Mouse (Mus musculus): Measurements from ENCODE around the gene Pakap.
"Not testable (repeated sequence)": the region's sequence is repeated elsewhere in the genome, so short reads cannot be mapped to it uniquely, and the experiment has no call there.

Pakap gene

DNA sequence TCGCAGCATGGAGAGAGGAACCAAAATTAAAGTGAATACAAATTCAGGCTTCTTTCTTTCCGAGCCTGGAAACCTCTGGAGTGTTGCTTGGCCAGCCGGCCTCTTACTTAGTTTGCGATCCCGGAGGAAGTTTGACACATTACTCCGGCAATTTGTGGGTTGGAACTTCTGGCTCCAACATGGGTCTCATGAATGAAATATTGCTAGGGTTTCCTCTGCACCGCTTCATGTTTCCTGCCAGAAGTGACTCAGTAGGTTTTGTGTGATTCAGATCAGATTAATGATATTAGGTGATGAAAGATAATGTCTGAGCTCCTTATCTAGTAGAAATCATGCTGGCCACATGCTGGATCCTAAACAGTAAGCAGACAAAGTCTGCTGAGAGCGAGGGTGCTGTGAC is 293.9 kb downstream of the Pakap start:
- no peak for DNase-seq (ENCODE audit: low read depth in 1 of 2, low spot score in 2 of 2)

DNA sequence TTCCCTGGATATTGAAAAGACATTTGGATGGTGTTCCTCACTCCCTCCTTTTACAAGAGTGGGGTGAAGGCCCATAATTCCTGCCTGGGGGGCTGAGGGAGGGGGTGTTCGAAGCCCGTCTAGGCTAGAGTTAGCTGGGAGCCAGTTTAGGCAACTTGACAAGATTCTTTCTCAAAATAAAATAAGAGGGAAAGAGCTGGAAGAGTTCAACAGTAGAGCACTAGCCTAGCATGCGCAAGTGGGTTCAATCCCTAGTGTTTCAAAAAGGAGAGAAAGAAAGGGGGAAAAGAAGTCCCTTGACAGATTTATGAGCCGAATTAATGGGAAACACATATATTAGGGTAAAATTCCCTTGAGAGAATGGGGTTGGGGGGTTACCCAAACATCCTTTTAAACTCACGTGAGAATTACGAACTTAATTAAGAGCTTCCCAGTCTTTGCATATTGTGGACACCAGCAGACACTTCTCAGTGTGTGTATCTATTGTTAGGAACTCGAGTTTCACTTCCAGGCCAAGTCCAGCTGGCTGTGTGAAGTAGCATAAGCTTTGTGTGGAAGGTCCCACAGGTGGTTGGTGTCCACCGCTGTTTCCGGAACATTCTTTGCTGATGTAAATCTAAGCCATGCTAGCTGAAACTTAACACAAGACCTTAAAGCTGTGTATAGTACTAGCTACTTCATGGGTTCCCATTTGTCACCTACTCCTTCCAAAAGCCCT is 294.4 kb downstream of the Pakap start:
- no peak for DNase-seq (ENCODE audit: low read depth in 1 of 2, low spot score in 2 of 2)

DNA sequence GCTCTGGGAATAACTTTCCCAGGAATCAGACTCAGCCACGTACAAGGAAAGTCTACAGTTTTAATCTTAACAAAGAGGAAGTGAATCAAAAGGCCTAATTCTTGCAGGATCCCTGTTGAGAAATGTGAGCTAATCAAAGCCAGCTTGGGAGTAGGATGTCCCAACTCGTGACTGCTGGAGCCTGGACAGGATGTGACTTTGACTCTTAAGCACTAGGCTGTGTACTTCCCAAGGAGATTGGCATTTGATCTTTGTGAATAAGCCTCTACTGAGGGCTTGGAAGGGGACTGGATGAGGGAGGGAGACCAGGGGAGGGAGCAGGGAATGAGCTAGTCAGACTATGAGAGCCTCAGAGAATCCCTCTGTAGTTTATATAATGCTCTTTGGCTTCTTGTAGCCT is 298.1 kb downstream of the Pakap start:
- DNase-seq (ENCODE audit: low read depth in 1 of 2, low spot score in 2 of 2), result no peak

DNA sequence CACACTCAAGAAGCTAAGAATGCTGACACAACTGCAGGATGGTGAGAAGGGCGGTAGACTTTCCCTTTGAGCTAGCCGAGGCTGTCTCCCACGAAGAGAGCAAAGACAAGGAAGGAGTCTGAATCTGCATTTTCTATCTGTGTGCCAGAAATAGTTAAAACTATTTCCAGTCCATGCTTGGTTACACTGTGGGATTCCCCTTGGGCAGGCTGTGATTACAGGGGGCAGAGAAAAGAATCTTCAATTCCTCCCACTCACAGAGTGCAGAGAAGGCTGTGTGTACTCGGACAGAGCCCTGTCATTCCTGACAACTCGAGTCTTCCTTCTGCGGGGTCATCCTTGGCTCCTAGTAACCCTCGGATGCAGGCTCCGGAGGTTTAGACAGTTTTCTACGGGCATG is 299.0 kb downstream of the Pakap start:
- no peak for DNase-seq (ENCODE audit: low read depth in 1 of 2, low spot score in 2 of 2)

DNA sequence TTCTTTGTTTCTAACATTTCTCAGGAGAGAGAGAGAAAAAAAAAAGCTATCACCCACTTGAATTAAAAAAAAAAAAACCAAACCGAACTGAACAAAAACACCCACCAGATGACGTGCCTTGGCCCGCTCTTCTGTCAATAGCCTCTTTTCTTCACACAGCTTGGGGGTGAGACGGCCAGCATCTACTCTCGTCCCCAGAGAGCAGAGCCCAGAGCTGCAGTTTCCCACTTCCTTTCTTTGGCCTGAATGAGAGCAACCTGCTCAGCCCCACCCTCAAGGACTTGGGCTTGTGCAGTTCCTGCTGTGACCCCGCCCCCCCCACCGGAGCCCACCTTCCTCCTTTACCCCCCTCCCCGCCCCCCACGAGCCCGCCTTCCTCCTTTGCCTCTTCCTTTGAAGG is 299.5 kb downstream of the Pakap start:
- no peak for DNase-seq (ENCODE audit: low read depth in 1 of 2, low spot score in 2 of 2)

DNA sequence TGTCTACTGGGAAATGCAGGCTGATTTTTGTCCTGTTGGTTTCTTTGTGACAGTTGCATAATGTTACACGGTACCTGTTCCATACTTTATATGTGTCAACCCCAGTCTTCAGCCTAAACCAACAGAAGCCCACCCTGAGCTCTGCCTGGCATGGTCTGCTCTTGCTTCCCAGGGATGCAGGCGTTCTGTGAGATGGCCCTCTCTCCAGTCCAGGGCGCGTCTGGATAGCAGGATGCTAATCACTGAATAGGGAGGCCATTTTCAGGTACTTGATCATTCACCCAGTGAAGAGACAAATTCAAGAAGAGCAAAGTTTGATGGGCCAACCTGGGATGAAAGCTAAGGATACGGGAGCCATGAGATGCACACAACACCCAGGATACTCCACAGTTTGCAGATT is 311.2 kb downstream of the Pakap start:
- no peak for DNase-seq (ENCODE audit: low read depth in 1 of 2, low spot score in 2 of 2)

DNA sequence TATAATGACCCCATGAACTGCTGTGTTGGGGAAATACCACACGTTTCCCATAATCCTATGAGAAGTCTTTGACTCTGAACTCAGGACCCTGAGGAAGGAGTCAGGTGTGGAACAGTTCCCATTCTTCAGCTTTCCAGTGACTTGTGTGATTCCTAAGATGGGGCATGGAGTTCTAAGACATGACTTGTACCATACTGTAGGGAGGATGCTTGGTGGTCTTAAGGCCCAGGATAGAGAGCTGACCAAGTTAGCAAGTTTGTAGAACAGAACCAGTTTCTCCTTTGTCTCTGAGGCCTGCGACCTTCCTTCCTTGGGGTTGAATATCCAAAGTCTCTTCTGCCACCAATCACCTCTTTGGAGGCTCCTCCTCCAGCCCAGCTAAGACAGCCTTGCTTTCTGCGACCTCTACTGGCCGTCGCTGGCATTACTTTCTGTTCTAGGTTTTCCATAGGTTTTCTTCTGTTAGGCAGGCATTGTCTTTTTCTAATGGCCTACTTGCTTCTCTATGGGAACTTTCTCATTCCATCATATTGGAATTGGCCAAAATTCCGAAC is 311.9 kb downstream of the Pakap start:
- peak in 1 of 2 experiments; percentile 39 for DNase-seq (ENCODE audit: low read depth in 1 of 2, low spot score in 2 of 2)

DNA sequence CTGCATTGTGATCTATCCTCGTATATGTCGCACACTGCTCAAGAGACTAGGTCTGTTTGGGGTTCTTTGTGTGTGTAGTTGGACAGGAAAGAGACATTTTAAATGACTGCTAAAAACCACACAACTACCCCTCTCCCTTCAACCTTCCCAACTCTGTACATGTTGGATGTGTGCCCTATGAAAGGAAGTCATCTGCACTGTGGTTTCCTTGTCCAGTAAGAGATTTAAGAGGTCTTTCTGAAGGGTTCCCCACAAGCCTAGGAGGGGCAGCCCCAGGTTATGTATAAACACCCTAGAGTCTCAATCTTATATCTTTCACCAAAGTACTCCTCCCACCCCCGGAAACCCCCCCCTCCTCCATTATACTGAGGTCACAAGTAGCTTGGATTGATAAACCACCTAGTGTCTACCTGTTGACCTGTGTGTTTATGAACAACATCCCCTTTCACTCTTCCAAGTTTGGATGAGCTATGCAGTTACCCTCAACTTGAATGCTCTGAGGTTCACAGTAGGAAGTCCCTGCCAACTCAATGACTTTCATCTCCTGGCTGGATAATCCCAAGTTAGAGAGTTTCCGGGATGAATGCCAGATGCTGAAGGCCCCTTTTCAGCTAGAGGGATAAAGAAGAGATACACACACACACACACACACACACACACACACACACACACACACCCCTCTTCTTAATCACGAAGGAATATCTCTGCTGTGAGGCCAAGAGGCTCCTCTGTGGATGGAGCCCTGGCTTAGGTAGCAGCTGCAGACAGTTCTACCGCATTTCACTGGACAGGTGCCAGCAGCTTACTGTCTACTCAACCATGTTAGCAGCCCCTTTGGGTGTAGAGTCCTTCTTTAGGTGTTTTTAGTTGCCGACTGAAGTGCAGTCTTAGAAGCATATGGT is 315.8 kb downstream of the Pakap start:
- no peak for DNase-seq (ENCODE audit: low read depth in 1 of 2, low spot score in 2 of 2)

DNA sequence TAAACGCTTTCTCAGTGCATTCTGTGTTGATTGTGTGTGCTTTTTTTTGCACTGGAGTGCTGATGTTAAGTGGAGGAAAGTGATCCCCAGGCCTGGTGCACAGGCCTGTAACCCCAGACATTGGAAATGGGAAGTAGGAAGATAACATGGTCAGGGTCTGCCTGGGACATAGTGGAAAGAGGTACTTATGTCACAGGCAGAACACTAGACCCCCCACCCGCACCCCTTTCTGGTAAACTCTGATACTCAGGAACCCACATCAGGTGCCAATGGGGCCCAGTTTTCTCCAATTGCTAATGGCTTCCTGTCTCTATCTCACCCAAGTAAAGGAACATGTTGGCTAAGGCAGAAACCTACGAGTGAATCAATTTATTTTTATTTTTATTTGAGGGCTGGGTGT is 316.5 kb downstream of the Pakap start:
- no peak for DNase-seq (ENCODE audit: low read depth in 1 of 2, low spot score in 2 of 2)

DNA sequence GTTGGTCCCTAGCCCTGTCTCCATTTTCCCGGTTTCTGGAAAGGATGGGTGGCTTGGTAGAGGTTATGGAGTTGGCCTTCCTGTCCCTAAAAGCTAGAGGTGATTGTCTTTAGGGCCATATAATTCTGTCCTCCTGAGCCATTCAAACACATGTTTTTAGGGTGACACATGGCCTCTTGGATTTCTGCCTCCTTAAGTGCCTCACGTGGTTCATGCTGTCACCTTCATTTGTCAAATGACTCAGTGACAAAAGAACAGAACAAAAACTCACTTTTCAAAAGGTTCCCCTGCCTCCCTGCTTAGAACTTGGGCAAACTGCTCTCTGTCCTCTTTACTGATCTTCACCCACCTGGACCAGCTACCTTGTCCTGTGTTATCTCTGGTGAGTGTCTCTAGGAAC is 317.2 kb downstream of the Pakap start:
- no peak for DNase-seq (ENCODE audit: low read depth in 1 of 2, low spot score in 2 of 2)

DNA sequence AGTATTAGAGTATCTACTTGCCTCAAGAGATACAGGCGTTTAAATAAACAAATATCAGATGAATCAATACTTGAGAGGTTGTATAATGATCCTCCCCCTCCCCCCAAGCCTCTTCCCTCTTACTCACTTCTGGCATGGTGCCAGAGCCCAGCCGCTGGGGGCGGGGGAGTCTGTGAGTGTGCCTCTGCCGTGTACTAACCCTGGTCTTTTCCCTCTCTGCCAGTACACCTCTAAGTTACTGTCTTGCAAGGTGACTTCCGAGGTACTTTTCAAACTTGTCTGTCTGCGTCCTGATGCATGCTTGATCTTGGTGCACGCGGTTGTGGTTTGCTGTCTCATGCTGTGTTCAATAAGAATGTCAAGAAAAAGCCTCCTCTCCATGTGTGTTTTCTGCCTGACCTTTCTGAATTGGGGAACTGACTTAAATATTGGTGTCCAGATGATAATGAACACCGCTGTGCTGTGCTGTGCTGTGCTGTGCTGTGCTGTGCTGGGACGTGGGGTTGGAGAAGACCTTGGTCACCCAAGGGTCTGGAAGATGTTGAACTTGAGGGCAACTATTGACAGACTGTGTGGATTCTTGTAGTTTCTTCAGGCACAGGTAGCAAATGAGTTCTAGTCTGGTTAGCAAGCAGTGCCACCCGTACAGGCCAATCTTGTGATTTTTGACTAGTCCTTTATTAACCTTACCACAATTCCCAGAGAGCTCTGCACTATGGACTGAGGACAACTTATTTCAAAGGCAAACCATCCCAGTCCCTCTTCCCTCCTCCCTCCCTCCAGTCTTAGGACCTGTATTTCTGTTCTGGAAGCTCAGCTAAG is 318.3 kb downstream of the Pakap start:
- DNase-seq (ENCODE audit: low read depth in 1 of 2, low spot score in 2 of 2), result no peak

DNA sequence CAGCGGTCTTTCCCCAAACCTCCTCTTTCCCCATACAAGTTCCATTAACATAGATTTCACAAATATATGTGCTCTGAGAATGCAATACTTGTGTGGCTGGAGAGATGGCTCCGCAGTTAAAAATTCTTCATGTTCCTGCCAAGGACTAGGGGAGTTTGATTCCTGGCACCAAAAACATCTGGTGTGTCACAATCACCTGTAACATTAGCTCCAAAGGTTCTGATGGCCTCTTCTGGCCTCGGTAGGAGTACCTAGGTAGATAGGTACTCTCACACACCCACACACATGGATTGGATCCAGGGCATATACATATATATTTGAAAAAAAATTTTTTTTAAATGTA is 318.9 kb downstream of the Pakap start:
- no peak for DNase-seq (ENCODE audit: low read depth in 1 of 2, low spot score in 2 of 2)

DNA sequence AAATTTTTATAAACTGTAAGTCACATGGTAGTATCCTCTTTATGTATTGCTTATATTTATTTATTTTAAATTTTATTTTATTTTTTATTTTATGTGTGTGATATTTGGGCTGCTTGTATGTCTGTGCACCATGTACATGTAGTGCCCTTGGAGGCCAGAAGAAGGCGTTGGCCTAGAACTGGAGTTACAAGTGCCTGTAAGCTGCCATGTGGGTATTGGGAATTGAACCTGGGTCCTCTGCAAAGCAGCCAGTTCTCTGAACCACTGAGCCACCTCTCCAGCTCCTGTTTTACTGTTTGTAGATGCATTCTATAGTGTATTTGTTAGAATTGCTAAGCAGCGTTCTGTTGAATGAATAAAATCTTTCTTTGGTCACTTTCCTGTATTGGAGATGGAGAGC is 320.3 kb downstream of the Pakap start:
- no peak for DNase-seq (ENCODE audit: low read depth in 1 of 2, low spot score in 2 of 2)

DNA sequence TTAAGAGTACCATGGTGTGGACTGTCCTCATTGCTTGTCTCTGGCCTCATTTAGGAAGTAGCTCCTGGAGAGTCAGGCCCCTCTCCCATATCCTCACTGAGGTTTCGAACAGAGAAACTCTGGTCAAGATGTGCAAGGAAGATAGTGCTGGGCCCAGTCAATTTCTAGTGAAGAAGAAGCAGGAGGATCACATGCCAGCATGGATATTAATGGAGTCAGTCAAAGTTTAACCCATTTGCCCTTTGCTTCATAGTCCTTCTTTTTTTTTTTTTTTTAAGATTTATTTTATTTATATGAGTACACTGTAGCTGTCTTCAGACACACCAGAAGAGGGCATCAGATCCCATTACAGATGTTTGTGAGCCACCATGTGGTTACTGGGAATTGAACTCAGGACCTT is 321.0 kb downstream of the Pakap start:
- DNase-seq (ENCODE audit: low read depth in 1 of 2, low spot score in 2 of 2), result not testable (repeated sequence)

DNA sequence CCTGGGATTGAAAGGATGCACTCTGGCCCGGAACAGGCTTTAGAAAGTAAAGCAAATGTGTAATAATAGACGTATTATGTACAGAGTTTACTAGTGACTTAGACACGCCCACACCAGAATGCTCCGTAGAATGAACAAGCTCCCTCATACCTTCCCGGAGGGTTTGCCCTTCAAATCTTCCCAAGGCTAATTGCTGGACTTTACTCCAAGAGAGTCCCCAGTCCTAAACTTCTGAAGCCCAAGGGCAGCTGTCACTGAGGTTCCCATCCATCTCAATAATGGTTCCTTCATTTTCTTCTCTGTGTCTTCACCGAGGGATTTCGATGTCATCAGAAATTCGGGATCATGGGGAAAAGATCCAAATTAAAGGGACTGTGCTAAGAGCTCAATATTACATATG is 321.8 kb downstream of the Pakap start:
- DNase-seq (ENCODE audit: low read depth in 1 of 2, low spot score in 2 of 2), result no peak

DNA sequence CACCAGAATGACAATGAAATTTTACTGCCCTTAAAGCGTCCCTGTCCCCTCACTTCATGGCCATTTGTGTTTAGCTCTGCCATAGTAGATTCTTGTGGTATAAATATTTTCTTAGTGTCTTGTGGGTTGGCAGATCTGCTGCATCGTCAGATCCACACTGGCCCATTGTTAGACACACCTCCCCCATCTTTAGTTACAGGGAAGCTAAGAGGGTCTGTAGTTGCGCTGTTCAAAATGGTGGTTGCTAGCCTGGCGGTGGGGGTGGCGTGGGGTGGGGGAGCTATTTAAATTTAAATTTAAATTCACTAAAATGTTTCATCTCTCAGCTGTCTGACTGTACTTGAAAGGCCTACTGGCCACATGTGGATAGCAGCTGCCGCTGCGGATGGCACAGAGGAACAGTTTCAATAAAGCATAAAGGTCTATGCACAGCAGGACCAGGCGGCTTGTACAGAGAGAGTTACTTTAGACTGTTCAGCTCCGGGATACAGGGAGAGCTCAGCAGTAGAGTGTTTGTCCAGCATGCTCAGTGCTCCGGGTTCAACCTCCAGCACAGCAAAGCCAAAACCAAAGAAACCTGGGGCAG is 324.1 kb downstream of the Pakap start:
- no peak for DNase-seq (ENCODE audit: low read depth in 1 of 2, low spot score in 2 of 2)

DNA sequence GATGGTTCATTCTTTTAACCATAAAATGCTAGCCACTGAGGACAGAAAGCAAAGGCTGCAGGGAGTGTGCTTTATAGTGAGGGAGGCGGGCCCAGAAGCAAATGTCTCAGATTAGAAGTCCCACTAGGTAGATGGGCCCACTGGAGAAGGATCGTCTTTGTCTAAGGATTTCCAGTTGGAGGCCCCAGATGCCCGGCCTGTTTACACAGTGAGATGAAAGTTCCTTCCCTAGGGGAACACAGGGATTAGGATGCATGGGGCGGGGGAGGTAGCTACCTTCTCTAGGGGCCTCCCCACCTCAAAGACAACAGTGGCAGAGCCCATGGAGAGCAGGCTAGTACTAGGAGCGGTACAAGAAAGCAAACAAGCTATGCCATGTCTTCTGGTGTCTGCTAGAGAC is 327.2 kb downstream of the Pakap start:
- no peak for DNase-seq (ENCODE audit: low read depth in 1 of 2, low spot score in 2 of 2)

DNA sequence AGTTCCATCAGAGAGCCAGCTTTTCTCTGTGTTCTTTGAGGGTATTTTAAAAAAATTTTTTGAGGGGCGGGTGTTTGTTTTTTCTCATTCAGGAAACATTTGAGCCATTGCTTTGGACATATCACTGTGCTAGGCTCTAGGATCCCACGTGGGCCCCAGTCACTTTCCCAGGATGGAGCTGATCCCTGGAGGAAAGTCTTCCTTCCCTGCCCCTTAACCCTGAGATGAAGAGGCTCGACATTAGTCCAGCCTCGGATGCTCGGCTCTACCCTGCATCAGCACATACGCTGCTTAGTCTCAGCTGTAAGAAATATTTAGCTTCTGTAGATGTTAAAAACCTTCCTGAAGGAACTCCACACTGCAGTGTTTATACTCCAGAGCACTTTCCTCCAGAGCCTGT is 327.9 kb downstream of the Pakap start:
- DNase-seq (ENCODE audit: low read depth in 1 of 2, low spot score in 2 of 2), result no peak

DNA sequence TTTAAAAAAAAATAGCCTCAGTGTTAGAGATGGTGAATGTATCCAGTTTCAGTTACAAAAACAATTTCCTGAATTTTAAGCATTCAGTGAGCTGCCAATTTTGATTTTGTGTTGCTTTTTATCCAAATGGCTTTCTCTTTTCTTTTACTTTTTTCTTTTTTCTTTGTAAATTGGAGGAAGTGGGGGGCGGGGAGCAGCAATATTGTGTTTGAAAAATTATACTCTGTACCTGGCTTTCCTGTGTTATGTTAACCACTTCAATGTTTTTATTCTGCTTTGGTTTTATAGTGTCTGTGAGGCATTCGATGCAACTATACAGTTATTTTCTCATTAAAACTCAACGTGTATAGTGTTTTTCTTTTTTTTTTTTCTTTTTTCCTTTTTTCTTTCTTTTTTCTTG is 328.7 kb downstream of the Pakap start:
- no peak for DNase-seq (ENCODE audit: low read depth in 1 of 2, low spot score in 2 of 2)

DNA sequence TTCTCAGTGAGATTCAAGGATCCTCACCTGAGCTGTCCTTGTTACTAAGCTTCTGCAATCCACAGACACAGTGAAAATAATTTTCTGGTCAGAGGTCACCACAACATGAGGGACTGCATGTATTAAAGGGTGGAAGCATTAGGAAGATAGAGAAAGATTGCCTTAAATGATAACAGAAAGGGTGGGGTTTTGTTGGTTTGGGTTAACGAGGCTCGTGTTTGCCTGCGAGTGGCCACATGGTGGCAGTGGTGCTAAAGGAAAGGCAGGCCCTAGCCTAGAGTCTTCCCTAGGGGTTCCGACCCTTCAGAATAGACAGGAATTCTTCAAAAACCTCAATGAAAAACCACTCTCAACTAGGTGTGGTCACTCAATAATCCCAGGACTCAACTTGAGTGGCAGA is 333.2 kb downstream of the Pakap start:
- DNase-seq (ENCODE audit: low read depth in 1 of 2, low spot score in 2 of 2), result no peak

DNA sequence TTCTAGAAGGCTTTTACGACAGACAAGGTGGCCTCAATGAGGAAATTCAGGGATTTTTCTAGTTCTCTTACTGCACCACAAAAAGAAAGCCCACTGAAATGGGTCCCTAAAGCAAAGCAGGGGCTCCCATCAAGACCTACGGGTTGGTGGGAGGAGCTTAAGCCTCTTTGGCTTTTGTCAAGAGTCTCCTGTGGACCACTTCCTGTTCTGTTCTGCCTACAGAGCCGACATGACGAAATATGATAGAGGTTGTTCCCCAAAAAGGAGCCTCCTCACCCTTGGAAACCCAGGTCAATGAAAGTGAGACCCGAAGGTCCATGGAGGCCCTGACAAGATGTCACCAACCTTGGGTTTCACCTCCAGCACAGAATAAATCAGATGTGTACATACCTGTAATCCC is 334.6 kb downstream of the Pakap start:
- no peak for DNase-seq (ENCODE audit: low read depth in 1 of 2, low spot score in 2 of 2)

Data from monocyte, adult 2 months (primary cell).